Mouse (Mus musculus) lung, adult 2 months (tissue): ENCODE data around the gene Ank.

Experiments used
- CTCF ChIP-seq: fragments of 200-500 bp; IDR thresholded peaks from 2 replicates; pipeline ENCODE4 v1.5.1; 2011; ENCODE audit warnings: mild to moderate bottlenecking, low read length, control low read depth; ENCODE audit not compliant: insufficient read depth
- POLR2A ChIP-seq: fragments of 200-500 bp; IDR thresholded peaks from 2 replicates; pipeline ENCODE4 v1.6.1; 2011; ENCODE audit warnings: low read depth, mild to moderate bottlenecking, control low read depth, low read length, borderline replicate concordance; ENCODE audit errors: extremely low read depth

DNA sequence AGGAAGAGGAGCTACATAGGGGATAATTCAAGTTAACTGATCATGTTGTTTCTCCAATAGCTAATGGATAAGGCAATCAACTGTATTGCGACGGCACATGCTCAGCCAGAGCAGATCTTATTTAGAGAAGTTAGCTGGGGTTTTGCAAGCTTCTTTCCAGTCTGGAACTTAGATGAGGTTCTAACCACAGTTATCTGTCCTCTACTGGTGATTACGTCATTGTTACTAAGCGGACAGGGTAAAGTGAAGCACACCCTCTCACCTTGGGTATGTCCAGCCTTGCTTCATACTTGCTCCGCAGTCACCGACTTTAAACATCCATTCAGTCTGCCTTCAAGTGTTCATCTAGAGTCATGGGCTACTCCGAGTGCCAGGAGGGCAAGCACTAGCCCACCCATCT, 53.4 kb downstream of the Ank start:
- TF ChIP-seq CTCF, result no peak
- TF ChIP-seq POLR2A, result no peak
